Mouse (Mus musculus) liver, adult 2 months (tissue): Measurements from ENCODE around the gene Flii. TPM values are rescaled to one million over a fixed set of nuclear protein-coding genes. Genes with fewer than 3 reads are reported as not detected.

ENCODE experiments used
- DNase-seq: peaks from one replicate; pipeline ENCODE4 v3.0.0-alpha.2; 2011; ENCODE audit warnings: low read depth, low spot score; ENCODE audit errors: extremely low read depth
- H3K27ac ChIP-seq: fragments of 200-500 bp; replicated peaks from 2 replicates; pipeline ENCODE4 v1.5.1; 2012; ENCODE audit warnings: low read depth, mild to moderate bottlenecking, control low read depth, inconsistent platforms, low read length; ENCODE audit not compliant: insufficient read depth
- H3K27me3 ChIP-seq: fragments of 200-500 bp; 2 replicates; pipeline ENCODE4 v1.6.1; 2012; ENCODE audit warnings: mild to moderate bottlenecking, moderate library complexity, low read length, inconsistent platforms; ENCODE audit not compliant: control insufficient read depth, insufficient read depth
- H3K36me3 ChIP-seq: fragments of 200-500 bp; 2 replicates; pipeline ENCODE4 v1.6.1; 2012; ENCODE audit warnings: low read length, inconsistent platforms; ENCODE audit not compliant: control insufficient read depth, insufficient read depth
- H3K4me1 ChIP-seq: fragments of 200-500 bp; 2 replicates; pipeline ENCODE4 v1.6.1; 2011; ENCODE audit warnings: low read length; ENCODE audit not compliant: control insufficient read depth, insufficient read depth
- H3K4me3 ChIP-seq: fragments of 200-500 bp; 2 replicates; pipeline ENCODE4 v1.5.1; 2011; ENCODE audit warnings: low read depth, mild to moderate bottlenecking, control low read depth, low read length, moderate library complexity; ENCODE audit not compliant: insufficient read depth
- H3K79me2 ChIP-seq: fragments of 200-500 bp; 2 replicates; pipeline ENCODE4 v1.6.1; 2012; ENCODE audit warnings: inconsistent platforms, mild to moderate bottlenecking, low read length, moderate library complexity; ENCODE audit not compliant: control insufficient read depth, insufficient read depth
- H3K9ac ChIP-seq: fragments of 200-500 bp; 2 replicates; pipeline ENCODE4 v1.6.1; 2012; ENCODE audit warnings: low read depth, mild to moderate bottlenecking, control low read depth, inconsistent platforms, low read length
- CTCF ChIP-seq: fragments of 200-500 bp; IDR thresholded peaks from 2 replicates; pipeline ENCODE4 v1.5.1; 2011; ENCODE audit warnings: low read depth, low read length, control low read depth
- POLR2A ChIP-seq: fragments of 200-500 bp; IDR thresholded peaks from 2 replicates; pipeline ENCODE4 v1.6.1; 2011; ENCODE audit warnings: low read length, control low read depth; ENCODE audit not compliant: insufficient read depth; ENCODE audit errors: extremely low read depth
- WGBS: fragments of 180-500 bp; shearing (Covaris S2); methylation state at CpG from one replicate; pipeline ENCODE4 v1.1.7; 2018; 5-methylcytosine and 5-hydroxymethylcytosine counted together
- polyA plus RNA-seq: library from polyadenylated mRNA; depleted of rRNA; stranded (reverse); fragments of >200 nt; gene quantifications from 2 replicates; pipeline ENCODE4 v1.2.3, GENCODE M21; 2012
- total RNA-seq: library from RNA; depleted of rRNA; stranded (reverse); fragments of >200 nt; gene quantifications from 2 replicates; pipeline ENCODE4 v1.2.3, GENCODE M21; 2014

Flii gene
- total and polyA plus RNA-seq, 2 experiments: 35.1 to 86.7 TPM

GRCm38 (mm10) chr11:60707672-60708071 lies 19.4 kb downstream of the Flii start:
- DNase-seq: peak; percentile 90
- Histone ChIP-seq H3K4me1 (peaks cover 6% of the 10 kb centered on the region; the same call in 1 of the 2 replicates), H3K27ac (peak overlapping the region; percentile 54), H3K4me3 (no peak overlapping the region), H3K27me3 (no peaks in the 10 kb centered on the region), H3K79me2 (no peaks in the 10 kb centered on the region; the same call in 1 of the 2 replicates), H3K9ac (no peak overlapping the region), H3K36me3 (no peaks in the 10 kb centered on the region)
- 16% methylated on average over 3 of the region's 3 CpGs for WGBS
- TF ChIP-seq POLR2A (no peak), CTCF (no peak)

DNA sequence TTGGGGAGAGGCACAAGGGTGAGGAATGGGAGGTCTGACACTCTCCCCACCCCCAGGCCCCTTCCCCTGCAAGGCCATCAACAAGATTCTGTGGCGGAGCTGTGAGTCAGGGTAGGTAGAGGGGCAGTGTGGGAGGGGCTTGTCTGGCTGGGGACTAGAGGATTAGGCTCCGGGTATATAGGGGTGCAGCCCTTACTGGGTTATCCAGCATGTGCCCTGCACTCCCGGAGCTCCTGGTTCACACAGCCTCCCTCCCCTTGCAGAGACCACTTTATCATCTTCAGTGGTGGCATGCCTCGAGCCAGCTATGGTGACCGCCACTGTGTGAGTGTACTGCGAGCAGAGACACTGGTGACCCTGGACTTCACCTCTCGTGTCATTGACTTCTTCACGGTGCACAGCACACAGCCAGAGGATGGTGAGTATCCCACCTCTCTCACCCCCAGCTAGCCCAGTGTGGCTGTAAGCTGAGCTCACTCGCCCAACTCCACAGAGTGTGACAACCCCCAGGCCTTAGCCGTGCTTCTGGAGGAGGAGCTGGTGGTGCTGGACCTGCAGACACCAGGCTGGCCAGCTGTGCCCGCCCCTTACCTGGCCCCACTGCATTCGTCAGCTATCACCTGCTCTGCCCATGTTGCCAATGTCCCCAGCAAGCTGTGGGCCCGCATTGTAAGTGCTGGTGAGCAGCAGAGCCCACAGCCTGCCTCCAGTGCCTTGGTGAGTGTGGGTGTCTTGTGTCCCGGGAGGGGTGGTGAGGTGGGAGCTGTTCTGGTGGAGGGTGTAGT lies 20.2 kb downstream of the Flii start:
- 84% methylated on average over 14 of the region's 14 CpGs for WGBS
- H3K27ac ChIP-seq: 0 out of 2 replicates have a peak overlapping the region, but pooled peaks have one; percentile 5
- TF ChIP-seq CTCF (no peak), POLR2A (no peak)
- H3K79me2 ChIP-seq: no peaks in the 10 kb centered on the region; the same call in 1 of the 2 replicates
- no peaks in the 10 kb centered on the region for H3K27me3 ChIP-seq
- H3K4me3 ChIP-seq: no peak overlapping the region
- peaks cover 6% of the 10 kb centered on the region; the same call in 1 of the 2 replicates for H3K4me1 ChIP-seq
- H3K9ac ChIP-seq: no peak overlapping the region
- no peak for DNase-seq
- no peaks in the 10 kb centered on the region for H3K36me3 ChIP-seq

DNA sequence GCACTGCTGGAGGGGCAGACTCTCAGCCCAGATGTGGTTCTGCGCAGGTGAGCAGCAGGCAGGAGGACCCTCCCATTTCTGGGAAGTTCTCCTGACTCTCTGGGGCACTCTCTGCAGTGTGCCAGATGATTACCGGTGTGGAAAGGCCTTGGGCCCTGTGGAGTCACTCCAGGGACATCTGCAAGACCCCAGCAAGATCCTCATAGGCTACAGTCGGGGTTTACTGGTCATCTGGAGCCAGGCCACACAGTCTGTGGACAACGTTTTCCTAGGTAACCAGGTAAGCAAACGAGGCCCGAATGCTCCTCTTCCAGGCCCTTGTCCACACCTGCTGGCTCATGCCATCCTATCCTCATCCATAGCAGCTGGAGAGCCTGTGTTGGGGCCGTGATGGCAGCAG lies 21.0 kb downstream of the Flii start:
- 95% methylated on average over 7 of the region's 7 CpGs for WGBS
- Histone ChIP-seq H3K36me3 (no peaks in the 10 kb centered on the region), H3K27ac (no peak overlapping the region), H3K4me3 (no peak overlapping the region), H3K4me1 (peaks cover 6% of the 10 kb centered on the region; the same call in 1 of the 2 replicates), H3K9ac (no peak overlapping the region), H3K27me3 (no peaks in the 10 kb centered on the region), H3K79me2 (no peaks in the 10 kb centered on the region; the same call in 1 of the 2 replicates)
- DNase-seq: no peak
- TF ChIP-seq POLR2A (no peak), CTCF (no peak)

DNA sequence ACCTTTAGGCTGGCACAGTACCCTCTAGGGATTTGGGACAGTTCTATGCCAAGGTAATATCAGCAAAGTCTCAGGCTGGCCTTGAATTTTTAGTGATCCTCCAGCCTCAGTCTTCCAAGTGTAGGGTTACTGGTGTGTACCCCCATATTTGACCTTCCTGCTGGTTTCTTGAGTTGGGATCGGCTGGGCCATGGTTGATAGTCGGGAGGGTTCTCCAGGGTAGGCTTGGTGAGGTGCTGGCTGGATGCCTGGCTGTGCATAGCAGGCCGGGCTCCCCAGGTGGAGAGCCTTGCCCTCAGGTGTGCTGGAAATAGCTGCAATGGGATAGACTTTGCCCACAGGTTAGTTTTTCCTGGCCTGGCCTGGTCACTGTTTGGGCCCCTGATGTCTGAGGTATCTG lies 21.8 kb downstream of the Flii start:
- Histone ChIP-seq H3K27me3 (no peaks in the 10 kb centered on the region), H3K27ac (no peak overlapping the region), H3K4me1 (peaks cover 7% of the 10 kb centered on the region), H3K4me3 (no peak overlapping the region), H3K36me3 (no peaks in the 10 kb centered on the region), H3K79me2 (peaks cover under 1% of the 10 kb centered on the region; the same call in 1 of the 2 replicates), H3K9ac (no peak overlapping the region)
- DNase-seq: no peak
- WGBS: 92% methylated on average over 3 of the region's 3 CpGs
- TF ChIP-seq CTCF: no peak
- TF ChIP-seq POLR2A: no peak

- H3K27ac ChIP-seq: no peak overlapping the region
Measured at GRCm38 (mm10) chr11:60704023-60704880, 22.8 kb downstream of the Flii start.

DNA sequence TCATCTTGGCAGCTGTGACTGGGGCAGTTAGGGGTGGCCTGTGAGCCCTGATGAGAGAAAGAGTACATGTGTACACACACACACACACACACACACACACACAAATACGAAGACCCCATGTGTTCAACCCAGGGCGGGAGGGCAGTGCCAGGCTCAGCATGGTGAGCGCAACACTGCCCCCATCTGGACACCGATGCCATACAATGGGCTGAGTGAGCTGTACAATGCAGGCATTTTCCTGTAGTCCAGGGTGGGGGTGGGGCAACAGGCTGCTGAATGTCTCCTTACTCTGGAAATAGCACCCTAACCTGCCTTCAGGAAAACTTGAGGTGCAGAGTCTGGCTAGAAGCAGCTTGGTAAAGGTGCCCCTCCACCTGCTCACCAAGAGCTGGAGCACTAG lies 23.9 kb downstream of the Flii start:
- TF ChIP-seq POLR2A (no peak), CTCF (peak; percentile 83)
- DNase-seq: peak; percentile 32
- H3K27me3 ChIP-seq: no peaks in the 10 kb centered on the region
- H3K4me1 ChIP-seq: peaks cover 8% of the 10 kb centered on the region
- WGBS: 55% methylated on average over 4 of the region's 4 CpGs
- no peak overlapping the region for H3K4me3 ChIP-seq
- no peak overlapping the region for H3K27ac ChIP-seq
- H3K79me2 ChIP-seq: peaks cover 8% of the 10 kb centered on the region; the same call in 1 of the 2 replicates
- no peak overlapping the region for H3K9ac ChIP-seq
- no peaks in the 10 kb centered on the region for H3K36me3 ChIP-seq

More at GRCm38 (mm10) chr11:60704023-60704880, 22.8 kb downstream of the Flii start:
- peaks cover 8% of the 10 kb centered on the region; the same call in 1 of the 2 replicates for H3K79me2 ChIP-seq
- peaks cover 8% of the 10 kb centered on the region for H3K4me1 ChIP-seq
- no peaks in the 10 kb centered on the region for H3K27me3 ChIP-seq
- no peak for DNase-seq
- no peaks in the 10 kb centered on the region for H3K36me3 ChIP-seq
- 92% methylated on average over 19 of the region's 19 CpGs for WGBS
- H3K4me3 ChIP-seq: no peak overlapping the region
- TF ChIP-seq CTCF: no peak
- no peak for TF ChIP-seq POLR2A
- H3K9ac ChIP-seq: no peak overlapping the region
